Mouse (Mus musculus) hindbrain, postnatal 0 days (tissue): Measurements from ENCODE around the gene Yap1. TPM values are rescaled to one million over a fixed set of nuclear protein-coding genes. Genes with fewer than 3 reads are reported as not detected.

Experiments
- ATAC-seq: fragments of 200-750 bp; cut with Nextera tagmentation; 2 replicates; pipeline ENCODE4 v1.8.0; 2017; ENCODE audit warnings: mild to moderate bottlenecking, moderate TSS enrichment, moderate library complexity
- DNase-seq: peaks from one replicate; pipeline ENCODE4 v3.0.0-alpha.2; 2015; ENCODE audit warnings: low spot score
- H3K27ac ChIP-seq: fragments of 300-500 bp; sonication (generic); 2 replicates; pipeline ENCODE4 v1.5.1; 2014; ENCODE audit warnings: mild to moderate bottlenecking
- H3K27me3 ChIP-seq: fragments of 300-500 bp; sonication (generic); 2 replicates; pipeline ENCODE4 v1.6.1; 2014; ENCODE audit warnings: low read length, mixed read lengths; ENCODE audit not compliant: insufficient read depth
- H3K36me3 ChIP-seq: fragments of 300-500 bp; sonication (generic); 2 replicates; pipeline ENCODE4 v1.6.1; 2014; ENCODE audit warnings: low read length, mixed read lengths; ENCODE audit not compliant: insufficient read depth
- H3K4me1 ChIP-seq: fragments of 300-500 bp; sonication (generic); 2 replicates; pipeline ENCODE4 v1.6.1; 2014; ENCODE audit warnings: antibody characterized with exemption, low read length, mixed read lengths; ENCODE audit not compliant: insufficient read depth
- H3K4me2 ChIP-seq: fragments of 300-500 bp; sonication (generic); 2 replicates; pipeline ENCODE4 v1.6.1; 2014; ENCODE audit warnings: low read depth, mild to moderate bottlenecking, low read length, moderate library complexity, mixed read lengths
- H3K4me3 ChIP-seq: fragments of 300-500 bp; sonication (generic); 2 replicates; pipeline ENCODE4 v1.5.1; 2014; ENCODE audit warnings: low read length
- H3K9ac ChIP-seq: fragments of 300-500 bp; sonication (generic); replicated peaks from 2 replicates; pipeline ENCODE4 v1.6.1; 2014; ENCODE audit warnings: mild to moderate bottlenecking, low read length, moderate library complexity, mixed read lengths
- H3K9me3 ChIP-seq: fragments of 300-500 bp; sonication (generic); 2 replicates; pipeline ENCODE4 v1.6.1; 2016; ENCODE audit warnings: low read length, mixed read lengths
- CTCF ChIP-seq: IDR thresholded peaks from 2 replicates; pipeline ENCODE4 v1.5.1; 2016; ENCODE audit warnings: antibody characterized with exemption, control low read depth, low read depth
- WGBS: fragments of 180-500 bp; shearing (Covaris S2); extraction: QIAGEN DNeasy Blood & Tissue Kit; methylation state at CpG from one replicate; pipeline ENCODE4 v1.1.7; 2014; 5-methylcytosine and 5-hydroxymethylcytosine counted together
- polyA plus RNA-seq: library from polyadenylated mRNA; unstranded; fragments of >200 nt; fragmentation: Nextera tagmentation; extraction: Ambion mirVana; gene quantifications from 2 replicates; pipeline ENCODE4 v1.2.1, GENCODE M21; 2015
- total RNA-seq: library from RNA; depleted of rRNA; stranded (reverse); fragments of >200 nt; gene quantifications from 2 replicates; pipeline ENCODE4 v1.2.3, GENCODE M21; 2014

Yap1 gene
- total and polyA plus RNA-seq, 2 experiments from 2014 or later = 6.3 to 22.2 TPM

DNA sequence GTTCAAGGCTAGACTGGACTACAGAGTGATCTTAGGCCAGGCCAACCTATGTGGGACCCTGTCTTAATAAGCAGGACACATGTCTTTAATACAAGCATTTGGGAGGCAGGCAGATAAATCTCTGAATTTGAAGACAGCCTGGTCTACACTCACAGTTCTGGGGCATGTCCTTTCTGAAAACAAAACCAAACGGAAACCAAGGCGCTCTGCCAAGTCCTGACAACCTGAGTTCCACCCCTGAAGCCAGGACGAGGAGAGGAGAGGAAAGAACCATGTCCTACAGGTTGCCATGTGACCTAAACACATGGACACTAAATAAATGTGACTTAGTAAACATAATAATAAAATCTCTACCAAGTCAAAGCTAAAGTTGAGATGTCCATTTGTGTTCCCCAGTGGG is 11.7 kb downstream of the Yap1 start:
- H3K4me2 ChIP-seq = no peak overlapping the region
- H3K9me3 ChIP-seq = no peaks in the 10 kb centered on the region
- no peak for ATAC-seq
- DNase-seq = no peak
- TF ChIP-seq CTCF = no peak
- WGBS = 68% methylated on average over 3 of the region's 3 CpGs
- no peaks in the 10 kb centered on the region for H3K36me3 ChIP-seq
- H3K9ac ChIP-seq = no peak overlapping the region
- H3K27me3 ChIP-seq = no peaks in the 10 kb centered on the region
- no peak overlapping the region for H3K4me3 ChIP-seq
- H3K27ac ChIP-seq = no peak overlapping the region
- H3K4me1 ChIP-seq = no peaks in the 10 kb centered on the region

GRCm38 (mm10) chr9:7990897-7991296 is 13.5 kb downstream of the Yap1 start:
- Histone ChIP-seq H3K4me2 (no peak overlapping the region), H3K27ac (no peak overlapping the region), H3K4me1 (no peaks in the 10 kb centered on the region), H3K36me3 (no peaks in the 10 kb centered on the region), H3K9ac (no peak overlapping the region), H3K4me3 (no peak overlapping the region), H3K9me3 (no peaks in the 10 kb centered on the region), H3K27me3 (no peaks in the 10 kb centered on the region)
- DNase-seq (no peak), ATAC-seq (no peak)
- TF ChIP-seq CTCF = no peak
- 83% methylated on average over 4 of the region's 4 CpGs for WGBS

DNA sequence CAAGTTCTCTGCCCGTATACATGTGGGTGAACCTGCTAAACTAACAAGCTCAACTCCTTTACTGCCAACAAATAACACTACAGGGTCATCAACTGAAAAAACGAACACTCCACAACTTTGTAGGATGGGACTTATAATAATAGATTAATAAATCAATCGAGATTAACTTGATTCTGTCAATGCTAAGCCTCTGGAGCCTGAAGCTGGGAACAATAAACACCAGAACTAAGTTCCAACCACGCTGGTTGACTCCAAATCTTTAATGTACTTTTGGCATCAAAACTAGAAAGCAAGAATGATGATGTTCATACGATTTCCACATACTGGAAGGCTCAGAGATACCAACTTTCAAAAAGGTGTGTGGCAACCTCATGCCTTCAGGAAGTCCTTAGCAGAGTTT is 17.3 kb downstream of the Yap1 start:
- no peak overlapping the region for H3K27ac ChIP-seq
- no peak overlapping the region for H3K4me3 ChIP-seq
- no peaks in the 10 kb centered on the region for H3K27me3 ChIP-seq
- H3K9ac ChIP-seq = no peak overlapping the region
- no peaks in the 10 kb centered on the region for H3K36me3 ChIP-seq
- TF ChIP-seq CTCF = no peak
- H3K4me2 ChIP-seq = no peak overlapping the region
- no peaks in the 10 kb centered on the region for H3K4me1 ChIP-seq
- WGBS = 79% methylated on average over 5 of the region's 5 CpGs
- DNase-seq = no peak
- H3K9me3 ChIP-seq = no peaks in the 10 kb centered on the region
- ATAC-seq = no peak

GRCm38 (mm10) chr9:7984287-7984686 is 20.1 kb downstream of the Yap1 start:
- 61% methylated on average over 4 of the region's 4 CpGs for WGBS

DNA sequence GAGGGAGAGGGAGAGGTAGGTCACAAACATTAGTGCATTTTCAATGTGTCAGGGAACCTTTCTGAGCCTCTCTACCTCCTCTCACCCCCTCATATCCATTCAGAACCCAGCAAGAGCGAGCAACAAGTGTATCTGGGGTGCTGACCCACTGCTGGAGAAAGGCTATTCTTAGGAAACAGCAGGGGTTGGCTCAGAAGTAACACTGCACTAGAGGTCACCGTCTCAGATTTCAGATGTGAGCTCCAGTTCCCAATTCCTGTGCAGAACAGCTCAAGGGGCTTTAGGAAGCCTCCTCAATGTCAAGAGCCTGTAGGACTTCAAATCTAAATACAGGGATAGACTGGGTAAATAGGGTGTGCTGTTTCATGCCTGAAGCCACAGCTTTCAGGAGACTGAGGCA is 20.7 kb downstream of the Yap1 start:
- DNase-seq (no peak), ATAC-seq (no peak)
- TF ChIP-seq CTCF = no peak
- H3K27ac ChIP-seq = no peak overlapping the region
- no peaks in the 10 kb centered on the region for H3K4me1 ChIP-seq
- no peak overlapping the region for H3K9ac ChIP-seq
- H3K4me2 ChIP-seq = no peak overlapping the region
- H3K9me3 ChIP-seq = no peaks in the 10 kb centered on the region
- no peaks in the 10 kb centered on the region for H3K27me3 ChIP-seq
- no peak overlapping the region for H3K4me3 ChIP-seq
- WGBS = 26% methylated on average over 2 of the region's 2 CpGs
- no peaks in the 10 kb centered on the region for H3K36me3 ChIP-seq

More at GRCm38 (mm10) chr9:7984287-7984686, 20.1 kb downstream of the Yap1 start:
- Histone ChIP-seq H3K9me3 (no peaks in the 10 kb centered on the region), H3K36me3 (no peaks in the 10 kb centered on the region), H3K4me3 (no peak overlapping the region), H3K4me2 (no peak overlapping the region), H3K9ac (no peak overlapping the region), H3K27ac (no peak overlapping the region), H3K27me3 (no peaks in the 10 kb centered on the region), H3K4me1 (no peaks in the 10 kb centered on the region)
- DNase-seq (no peak), ATAC-seq (no peak)
- no peak for TF ChIP-seq CTCF

- no peaks in the 10 kb centered on the region for H3K27me3 ChIP-seq
- no peaks in the 10 kb centered on the region for H3K9me3 ChIP-seq
- 85% methylated on average over 2 of the region's 2 CpGs for WGBS
- ATAC-seq = no peak
- H3K4me3 ChIP-seq = no peak overlapping the region
- no peak for TF ChIP-seq CTCF
- H3K9ac ChIP-seq = no peak overlapping the region
- H3K27ac ChIP-seq = no peak overlapping the region
- no peaks in the 10 kb centered on the region for H3K4me1 ChIP-seq
- no peaks in the 10 kb centered on the region for H3K36me3 ChIP-seq
- H3K4me2 ChIP-seq = no peak overlapping the region
- DNase-seq = no peak
Observed at GRCm38 (mm10) chr9:7980162-7980561, 24.2 kb downstream of the Yap1 start.

GRCm38 (mm10) chr9:7979153-7979916 is 25.1 kb downstream of the Yap1 start:
- ATAC-seq (no peak), DNase-seq (no peak)
- no peaks in the 10 kb centered on the region for H3K36me3 ChIP-seq
- no peaks in the 10 kb centered on the region for H3K27me3 ChIP-seq
- no peak for TF ChIP-seq CTCF
- WGBS = 91% methylated on average over 11 of the region's 11 CpGs
- no peak overlapping the region for H3K27ac ChIP-seq
- H3K9ac ChIP-seq = no peak overlapping the region
- H3K4me1 ChIP-seq = no peaks in the 10 kb centered on the region
- no peak overlapping the region for H3K4me3 ChIP-seq
- H3K9me3 ChIP-seq = no peaks in the 10 kb centered on the region
- no peak overlapping the region for H3K4me2 ChIP-seq
